Mouse (Mus musculus) heart, adult 8-10 months (tissue): Measurements from ENCODE around the gene Arhgap44. TPM values are rescaled to one million over a fixed set of nuclear protein-coding genes. Genes with fewer than 3 reads are reported as not detected.
A peak's percentile ranks its signal among the peaks of the same experiment; 100 is the strongest.

ENCODE experiments used
- DNase-seq: peaks from one replicate; pipeline ENCODE4 v3.0.0; 2022; ENCODE audit warnings: low spot score
- total RNA-seq, 4 experiments: library from RNA; stranded (reverse); gene quantifications; 2 replicates each; pipeline ENCODE4 v1.2.4; 2022

Gene Arhgap44
- total RNA-seq, 4 experiments from 2014 or later = 24.4 to 26.0 (median 25.2) TPM

- DNase-seq = no peak
These were observed 74.1 kb downstream of the Arhgap44 start for GRCm38 (mm10) chr11:65088451-65089222.

- DNase-seq = no peak
These were observed 82.0 kb downstream of the Arhgap44 start for GRCm38 (mm10) chr11:65080761-65081160.

GRCm38 (mm10) chr11:65080274-65080673, 82.5 kb downstream of the Arhgap44 start:
- no peak for DNase-seq

GRCm38 (mm10) chr11:65069609-65070008, 93.2 kb downstream of the Arhgap44 start:
- DNase-seq = peak; percentile 14

GRCm38 (mm10) chr11:65069051-65069450, 93.7 kb downstream of the Arhgap44 start:
- DNase-seq = no peak

- no peak for DNase-seq
These were observed 97.6 kb downstream of the Arhgap44 start for GRCm38 (mm10) chr11:65065201-65065600.

- DNase-seq = no peak
These were observed 101.3 kb downstream of the Arhgap44 start for GRCm38 (mm10) chr11:65061437-65061836.

GRCm38 (mm10) chr11:65059531-65059930, 103.2 kb downstream of the Arhgap44 start:
- DNase-seq = no peak

GRCm38 (mm10) chr11:65058224-65058908, 104.4 kb downstream of the Arhgap44 start:
- DNase-seq = no peak

GRCm38 (mm10) chr11:65055596-65055995, 107.2 kb downstream of the Arhgap44 start:
- DNase-seq = no peak

- no peak for DNase-seq
These were observed 108.5 kb downstream of the Arhgap44 start for GRCm38 (mm10) chr11:65054216-65054615.

GRCm38 (mm10) chr11:65050819-65051218, 111.9 kb downstream of the Arhgap44 start:
- DNase-seq = no peak

GRCm38 (mm10) chr11:65049090-65049489, 113.7 kb downstream of the Arhgap44 start:
- no peak for DNase-seq

GRCm38 (mm10) chr11:65040556-65040955, 122.2 kb downstream of the Arhgap44 start:
- no peak for DNase-seq

- DNase-seq = no peak
These were observed 123.2 kb downstream of the Arhgap44 start for GRCm38 (mm10) chr11:65039517-65040095.

- no peak for DNase-seq
These were observed 123.8 kb downstream of the Arhgap44 start for GRCm38 (mm10) chr11:65038996-65039395.

GRCm38 (mm10) chr11:65032221-65032620, 130.5 kb downstream of the Arhgap44 start:
- DNase-seq = no peak

- DNase-seq = no peak
These were observed 132.6 kb downstream of the Arhgap44 start for GRCm38 (mm10) chr11:65030201-65030600.

GRCm38 (mm10) chr11:65028049-65028448, 134.7 kb downstream of the Arhgap44 start:
- no peak for DNase-seq

GRCm38 (mm10) chr11:65022771-65023170, 140.0 kb downstream of the Arhgap44 start:
- DNase-seq = no peak

- no peak for DNase-seq
These were observed 142.0 kb downstream of the Arhgap44 start for GRCm38 (mm10) chr11:65020744-65021143.

GRCm38 (mm10) chr11:65016754-65017153, 146.0 kb downstream of the Arhgap44 start:
- DNase-seq = no peak

- DNase-seq = no peak
These were observed 148.9 kb downstream of the Arhgap44 start for GRCm38 (mm10) chr11:65013906-65014305.
